Mouse (Mus musculus): ENCODE results near the gene Tmem129.

DNA sequence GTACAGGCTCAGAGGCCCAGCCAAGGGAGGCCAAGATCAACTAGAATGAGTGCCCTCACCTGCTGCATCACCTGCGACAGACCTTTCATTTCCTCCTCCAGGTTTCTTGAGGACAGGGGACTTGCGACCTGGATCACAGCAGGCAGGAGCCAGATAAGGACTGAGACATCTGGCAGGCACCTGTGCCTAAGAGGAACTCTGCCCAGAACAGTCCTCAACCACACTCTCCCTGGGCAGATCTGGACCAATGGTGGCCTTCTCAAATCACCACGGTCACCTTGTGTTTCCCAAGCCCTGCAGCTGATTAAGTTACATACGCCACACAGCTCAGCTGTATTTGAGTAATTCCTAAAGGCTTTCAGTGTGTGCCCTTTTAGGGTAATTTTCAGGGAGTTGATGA lies 27.6 kb downstream of the Tmem129 start:
- TF ChIP-seq CTCF (IDR thresholded peaks at IDR 0.05; ENCODE audit: low read depth, low read length) = no peak
- TF ChIP-seq POLR2A (IDR thresholded peaks at IDR 0.05; ENCODE audit: extremely low read depth, insufficient read depth, low read length) = no peak
